Mouse (Mus musculus): ENCODE results near the gene Wnt11.

DNA sequence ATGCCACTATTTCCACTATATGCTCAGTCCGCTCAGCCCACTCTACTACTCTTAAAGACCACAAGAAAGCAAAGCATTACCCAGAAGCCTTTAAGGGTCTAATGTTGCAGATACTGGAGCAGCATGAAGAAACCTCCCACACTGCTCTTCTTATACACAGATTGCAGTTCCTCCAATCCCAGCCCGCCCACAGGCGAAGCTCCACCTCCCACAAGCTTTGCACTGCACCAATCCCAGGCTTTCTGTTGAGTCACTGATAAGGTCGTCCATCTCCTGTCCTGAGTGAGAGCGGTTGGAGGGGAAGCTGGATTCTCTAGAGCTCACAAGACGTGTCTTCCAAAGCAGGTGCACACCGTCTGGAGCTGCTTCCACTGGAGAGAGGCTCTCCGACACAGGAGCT lies 34.5 kb upstream of the Wnt11 start:
- no peak for TF ChIP-seq CTCF (IDR thresholded peaks at IDR 0.05; ENCODE audit: low read depth)
- TF ChIP-seq EP300 (optimal IDR thresholded peaks at IDR 0.05): no peak

Measured in stomach, postnatal 0 days (tissue).